8 mouse cellular contexts compared by ENCODE assay signal in genomic region chr11:98928186-98928893, GRCm38 (mm10). TPM values are rescaled to one million over a fixed set of nuclear protein-coding genes. Genes with fewer than 3 reads are reported as not detected.
DNase-seq lines count a peak whose midpoint lies in the region; ATAC-seq and TF ChIP-seq lines count a peak whose summit lies in the region.

No protein-coding gene starts in this region.

- no peaks in the 10 kb centered on the region for H3K9me3 ChIP-seq in megakaryocyte, embryonic 14.5 days
- no peaks in the 10 kb centered on the region for H3K9me3 ChIP-seq in forebrain, embryonic 10.5 days
- no peaks in the 10 kb centered on the region for H3K9me3 ChIP-seq in kidney, postnatal 0 days (replicated peaks; ENCODE audit: low read length)
- no peaks in the 10 kb centered on the region for H3K9me3 ChIP-seq in neural tube, embryonic 14.5 days (ENCODE audit: control insufficient read depth, low read length)

- peak overlapping the region; percentile 84 for H3K4me2 ChIP-seq in kidney, postnatal 0 days (ENCODE audit: low read length)
- peak overlapping the region; percentile 86 for H3K4me2 ChIP-seq in neural tube, embryonic 14.5 days (ENCODE audit: low read depth, low read length)

- ATAC-seq in megakaryocyte, adult 5-6 weeks (ENCODE audit: poor library complexity, severe bottlenecking): no peak
- peak; percentile 29; the same call in 1 of the 2 replicates for ATAC-seq in kidney, postnatal 0 days (replicated peaks; ENCODE audit: low FRiP score, low read depth)
- ATAC-seq in neural tube, embryonic 14.5 days (ENCODE audit: low read depth): no peak
- ATAC-seq in megakaryocyte-erythroid progenitor cell, adult 5-6 weeks (replicated peaks; ENCODE audit: low FRiP score, low TSS enrichment, poor library complexity, severe bottlenecking): no peak

- DNase-seq in forebrain, embryonic 10.5 days (ENCODE audit: extremely low spot score, low spot score): no peak
- no peak for DNase-seq in kidney, postnatal 0 days (ENCODE audit: low spot score)
- DNase-seq in adrenal gland, adult 2 months: no peak
- no peak for DNase-seq in thymus, postnatal 25 days

- H3K27ac ChIP-seq in forebrain, embryonic 10.5 days: peak overlapping the region; percentile 86
- peak overlapping the region; percentile 71 for H3K27ac ChIP-seq in kidney, postnatal 0 days
- H3K27ac ChIP-seq in neural tube, embryonic 14.5 days (ENCODE audit: low read depth, low read length): peak overlapping the region; percentile 30

- H3K9ac ChIP-seq in kidney, postnatal 0 days (ENCODE audit: low read depth, low read length): peak overlapping the region; percentile 67
- peak overlapping the region; percentile 90 for H3K9ac ChIP-seq in neural tube, embryonic 14.5 days (replicated peaks; ENCODE audit: low read depth, low read length)

- peaks cover 8% of the 10 kb centered on the region for H3K36me3 ChIP-seq in megakaryocyte, embryonic 14.5 days (replicated peaks; ENCODE audit: low read length)
- H3K36me3 ChIP-seq in forebrain, embryonic 10.5 days (replicated peaks): peaks cover 10% of the 10 kb centered on the region
- no peaks in the 10 kb centered on the region for H3K36me3 ChIP-seq in kidney, postnatal 0 days (ENCODE audit: insufficient read depth, low read length)
- H3K36me3 ChIP-seq in neural tube, embryonic 14.5 days (ENCODE audit: control insufficient read depth, insufficient read depth, low read length): no peaks in the 10 kb centered on the region

- TF ChIP-seq CTCF in kidney, postnatal 0 days (IDR thresholded peaks at IDR 0.05; ENCODE audit: low read depth): no peak

- H3K27me3 ChIP-seq in megakaryocyte, embryonic 14.5 days (replicated peaks): peaks cover 76% of the 10 kb centered on the region
- peaks cover 57% of the 10 kb centered on the region for H3K27me3 ChIP-seq in forebrain, embryonic 10.5 days (ENCODE audit: poor library complexity, severe bottlenecking)
- no peaks in the 10 kb centered on the region for H3K27me3 ChIP-seq in kidney, postnatal 0 days (ENCODE audit: insufficient read depth, low read length)
- no peaks in the 10 kb centered on the region for H3K27me3 ChIP-seq in neural tube, embryonic 14.5 days (ENCODE audit: control insufficient read depth, insufficient read depth, low read length)

- H3K4me1 ChIP-seq in megakaryocyte, embryonic 14.5 days: peaks cover 68% of the 10 kb centered on the region
- H3K4me1 ChIP-seq in forebrain, embryonic 10.5 days: peaks cover 99% of the 10 kb centered on the region
- H3K4me1 ChIP-seq in kidney, postnatal 0 days (replicated peaks; ENCODE audit: insufficient read depth, low read length): peaks cover 78% of the 10 kb centered on the region
- peaks cover 78% of the 10 kb centered on the region for H3K4me1 ChIP-seq in neural tube, embryonic 14.5 days (ENCODE audit: control insufficient read depth, insufficient read depth, low read length)

- H3K4me3 ChIP-seq in megakaryocyte, embryonic 14.5 days (replicated peaks): peak overlapping the region; percentile 86
- H3K4me3 ChIP-seq in forebrain, embryonic 10.5 days: peak overlapping the region; percentile 62
- peak overlapping the region; percentile 57 for H3K4me3 ChIP-seq in kidney, postnatal 0 days (replicated peaks; ENCODE audit: low read depth, low read length)
- peak overlapping the region; percentile 65 for H3K4me3 ChIP-seq in neural tube, embryonic 14.5 days (ENCODE audit: low read depth, low read length)

- WGBS in forebrain, embryonic 10.5 days: 11% methylated on average over 12 of the region's 12 CpGs
- WGBS in kidney, postnatal 0 days: 17% methylated on average over 12 of the region's 12 CpGs
- 11% methylated on average over 12 of the region's 12 CpGs for WGBS in neural tube, embryonic 14.5 days

RNA-seq across cellular contexts. Expression of gene Rara, which starts 0.7 kb away (rescaled TPM):
- 11.8 and 25.3 TPM in 2 replicates for polyA plus RNA-seq in megakaryocyte, embryonic 14.5 days (2012; ENCODE audit: insufficient read depth, low replicate concordance)
- total RNA-seq in megakaryocyte, adult 5-6 weeks (2015): 124 and 125 TPM in 2 replicates
- total RNA-seq in megakaryocyte, adult 5-6 weeks (2017): 38.8 and 43.3 TPM in 2 replicates
- polyA plus RNA-seq in forebrain, embryonic 10.5 days (2016; fragmentation: Nextera tagmentation; extraction: Ambion mirVana): 16.9 and 19.3 TPM in 2 replicates
- 25.7 and 26.3 TPM in 2 replicates for polyA plus RNA-seq in kidney, postnatal 0 days (2015; fragmentation: Nextera tagmentation; extraction: Ambion mirVana)
- 22.1 and 22.3 TPM in 2 replicates for polyA plus RNA-seq in neural tube, embryonic 14.5 days (2014; fragmentation: Nextera tagmentation; extraction: Ambion mirVana)
- total RNA-seq in adrenal gland, adult 2 months (2021): 10 to 100 TPM; 17.0 to 30.8 TPM
- 43.7 and 44.9 TPM in 2 replicates for polyA plus RNA-seq in adrenal gland, adult 2 months (2012; rRNA removed)
- 7.8 and 15.9 TPM in 2 replicates for total RNA-seq in megakaryocyte-erythroid progenitor cell, adult 5-6 weeks (2014; fragmentation: Nextera tagmentation)
- 2.2 and 3.0 TPM in 2 replicates for total RNA-seq in megakaryocyte-erythroid progenitor cell, adult 5-6 weeks (2017)

RNA-seq across cellular contexts. Expression of gene Cdc6, which starts 20.7 kb away (rescaled TPM):
- polyA plus RNA-seq in megakaryocyte, embryonic 14.5 days (2012; ENCODE audit: insufficient read depth, low replicate concordance): 0.44 TPM in 1 of 2 replicates, not detected in the other
- 26.4 and 31.3 TPM in 2 replicates for total RNA-seq in megakaryocyte, adult 5-6 weeks (2015)
- total RNA-seq in megakaryocyte, adult 5-6 weeks (2017): 26.5 and 27.5 TPM in 2 replicates
- 68.7 and 75.8 TPM in 2 replicates for polyA plus RNA-seq in forebrain, embryonic 10.5 days (2016; fragmentation: Nextera tagmentation; extraction: Ambion mirVana)
- 12.3 and 15.5 TPM in 2 replicates for polyA plus RNA-seq in kidney, postnatal 0 days (2015; fragmentation: Nextera tagmentation; extraction: Ambion mirVana)
- polyA plus RNA-seq in neural tube, embryonic 14.5 days (2014; fragmentation: Nextera tagmentation; extraction: Ambion mirVana): 2.1 and 2.8 TPM in 2 replicates
- total RNA-seq in adrenal gland, adult 2 months (2021): under 1 TPM; 0.48 to 0.86 TPM
- 0.07 and 0.08 TPM in 2 replicates for polyA plus RNA-seq in adrenal gland, adult 2 months (2012; rRNA removed)
- 85.0 and 101 TPM in 2 replicates for total RNA-seq in megakaryocyte-erythroid progenitor cell, adult 5-6 weeks (2014; fragmentation: Nextera tagmentation)
- 67.8 and 78.7 TPM in 2 replicates for total RNA-seq in megakaryocyte-erythroid progenitor cell, adult 5-6 weeks (2017)

RNA-seq across cellular contexts. Expression of gene Gjd3, which starts 54.5 kb away (rescaled TPM):
- not detected in 2 replicates for polyA plus RNA-seq in megakaryocyte, embryonic 14.5 days (2012; ENCODE audit: insufficient read depth, low replicate concordance)
- not detected in 2 replicates for total RNA-seq in megakaryocyte, adult 5-6 weeks (2015)
- total RNA-seq in megakaryocyte, adult 5-6 weeks (2017): not detected in 2 replicates
- polyA plus RNA-seq in forebrain, embryonic 10.5 days (2016; fragmentation: Nextera tagmentation; extraction: Ambion mirVana): 0.20 and 0.24 TPM in 2 replicates
- 1.1 and 1.6 TPM in 2 replicates for polyA plus RNA-seq in kidney, postnatal 0 days (2015; fragmentation: Nextera tagmentation; extraction: Ambion mirVana)
- 0.89 and 2.2 TPM in 2 replicates for polyA plus RNA-seq in neural tube, embryonic 14.5 days (2014; fragmentation: Nextera tagmentation; extraction: Ambion mirVana)
- not detected for total RNA-seq in adrenal gland, adult 2 months (2021)
- 1.1 and 1.2 TPM in 2 replicates for polyA plus RNA-seq in adrenal gland, adult 2 months (2012; rRNA removed)
- total RNA-seq in megakaryocyte-erythroid progenitor cell, adult 5-6 weeks (2014; fragmentation: Nextera tagmentation): not detected in 2 replicates
- not detected in 2 replicates for total RNA-seq in megakaryocyte-erythroid progenitor cell, adult 5-6 weeks (2017)

Comparison
In these comparisons a context has a peak if more than half of its experiments do, and no peak if none do; other contexts are left out.
1. H3K27ac ChIP-seq: peak in every context shown above with its lines; median percentile 86 in forebrain, embryonic 10.5 days; 71 in kidney, postnatal 0 days; 30 in neural tube, embryonic 14.5 days.